Mouse (Mus musculus) frontal cortex, adult (tissue): ENCODE results near the gene Ebf4.

Source experiments
- ATAC-seq: cut with Nextera tagmentation; 2 replicates; pipeline ENCODE4 v1.9.2; 2017; ENCODE audit warnings: mild to moderate bottlenecking, moderate library complexity, mixed read lengths; ENCODE audit not compliant: low TSS enrichment

Gene Ebf4

DNA sequence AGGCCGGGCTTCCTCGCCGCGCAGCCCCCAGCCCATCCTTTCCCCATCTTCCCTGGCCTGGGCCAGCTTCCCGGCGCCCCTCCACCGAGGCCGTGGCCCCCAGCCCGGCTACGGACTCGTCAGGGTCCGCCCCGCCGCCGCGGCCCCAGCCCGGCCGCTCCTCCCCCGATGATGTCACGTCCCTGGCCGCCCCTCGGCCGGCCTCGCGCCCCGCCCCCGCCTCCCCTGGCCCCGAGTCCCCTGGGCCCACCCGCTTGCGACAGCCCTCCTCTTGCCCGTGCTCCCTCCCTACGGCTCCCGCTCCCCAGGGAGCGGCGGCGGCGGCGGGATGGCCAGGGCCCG lies at the start of gene Ebf4:
Gene Ebf4 (plus strand): TSS at position 234 of the 342 bp plus-strand sequence.
- no peak for ATAC-seq

DNA sequence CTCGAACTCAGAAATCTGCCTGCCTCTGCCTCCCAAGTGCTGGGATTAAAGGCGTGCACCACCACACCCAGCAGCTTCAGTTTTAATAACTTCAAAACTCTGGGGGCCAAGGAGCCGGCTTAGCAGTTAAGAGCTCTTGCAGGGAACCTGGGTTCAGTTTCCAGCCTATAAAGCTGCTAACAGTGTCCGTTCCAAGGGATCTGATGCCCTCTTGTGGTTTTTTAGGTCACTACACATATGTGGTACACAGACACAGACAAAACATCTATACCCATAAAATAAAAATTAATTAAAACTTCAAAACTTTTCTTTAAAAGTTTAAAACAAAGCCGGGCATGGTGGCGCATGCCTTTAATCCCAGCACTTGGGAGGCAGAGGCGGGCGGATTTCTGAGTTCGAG lies 48.1 kb upstream of the Ebf4 start:
- ATAC-seq, result peak; percentile 70; the same call in 1 of the 2 replicates

DNA sequence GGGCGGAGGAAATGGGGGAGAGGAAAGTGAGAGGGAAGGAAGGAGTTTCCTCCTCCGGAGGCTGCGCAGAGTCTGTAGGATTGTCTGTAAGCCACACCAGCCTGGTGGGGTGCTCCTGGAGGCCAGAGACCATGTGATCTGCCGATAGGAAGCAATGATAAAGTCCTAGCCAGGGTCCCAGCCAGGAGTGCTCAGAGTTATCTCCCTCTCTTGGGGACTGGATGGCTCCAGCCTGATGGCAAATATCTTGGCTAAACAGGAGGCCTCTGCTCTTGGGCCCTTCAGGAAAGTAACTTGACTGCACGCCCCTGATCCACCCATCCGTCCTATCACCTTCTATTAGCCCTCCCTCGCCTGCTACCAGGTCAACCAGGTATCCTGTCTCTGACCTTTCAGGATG lies 46.7 kb upstream of the Ebf4 start:
- ATAC-seq, result no peak

DNA sequence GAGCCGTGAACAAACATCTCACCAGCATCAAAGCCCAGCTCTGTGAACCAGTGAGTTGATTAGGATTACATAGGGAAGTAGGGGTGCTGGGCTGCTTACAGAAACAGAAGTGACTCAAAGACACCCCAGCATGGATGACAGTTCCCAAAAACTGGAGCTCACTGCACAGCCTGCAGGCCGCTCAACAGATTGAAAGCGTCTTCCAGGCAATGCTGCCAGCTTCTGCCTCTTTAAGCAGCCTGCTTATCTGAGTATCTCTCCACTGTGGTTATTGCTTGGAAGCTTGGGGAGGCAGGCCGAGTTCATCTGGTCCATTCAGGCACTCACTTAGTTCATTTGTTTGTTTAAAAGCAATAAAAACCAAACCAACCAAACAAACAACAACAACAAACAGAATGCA lies 38.2 kb upstream of the Ebf4 start:
- ATAC-seq, result peak; percentile 62

DNA sequence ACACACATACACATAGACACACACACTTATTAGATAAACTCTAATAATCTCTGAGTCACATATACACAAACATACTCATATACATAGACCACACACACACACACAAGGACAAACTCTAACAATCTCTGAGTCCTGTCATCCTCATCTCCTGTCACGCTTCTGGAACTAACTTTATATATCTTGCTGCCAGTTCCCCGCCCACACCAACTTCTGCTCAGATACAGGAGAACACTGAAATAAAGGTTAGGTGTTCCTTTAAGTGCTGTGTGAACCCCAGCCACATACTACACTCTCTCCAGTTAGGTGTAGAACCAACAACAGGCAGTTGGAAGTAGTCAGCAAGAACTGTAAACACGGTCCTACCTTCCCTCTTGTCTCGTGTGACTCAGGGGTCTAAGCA lies 34.1 kb upstream of the Ebf4 start:
- ATAC-seq, result no peak

DNA sequence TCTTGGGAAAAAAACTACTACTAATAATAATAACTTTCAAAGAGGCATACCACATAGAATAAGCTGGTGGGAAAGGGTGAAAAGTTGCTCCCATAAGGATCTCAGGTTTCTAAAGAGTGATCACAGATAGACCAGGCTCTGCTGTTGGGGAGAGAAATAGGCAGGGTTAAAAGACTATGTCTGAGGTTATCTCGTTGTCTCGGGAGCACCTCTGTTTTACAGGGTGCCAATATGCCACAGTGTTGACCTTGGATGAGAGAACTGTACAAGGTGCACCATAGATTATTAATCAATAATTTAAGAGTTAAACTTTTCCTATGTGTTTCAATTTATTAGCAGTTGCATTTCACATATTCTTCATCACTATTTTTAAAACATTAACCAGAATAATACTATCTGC lies 33.1 kb upstream of the Ebf4 start:
- no peak for ATAC-seq

DNA sequence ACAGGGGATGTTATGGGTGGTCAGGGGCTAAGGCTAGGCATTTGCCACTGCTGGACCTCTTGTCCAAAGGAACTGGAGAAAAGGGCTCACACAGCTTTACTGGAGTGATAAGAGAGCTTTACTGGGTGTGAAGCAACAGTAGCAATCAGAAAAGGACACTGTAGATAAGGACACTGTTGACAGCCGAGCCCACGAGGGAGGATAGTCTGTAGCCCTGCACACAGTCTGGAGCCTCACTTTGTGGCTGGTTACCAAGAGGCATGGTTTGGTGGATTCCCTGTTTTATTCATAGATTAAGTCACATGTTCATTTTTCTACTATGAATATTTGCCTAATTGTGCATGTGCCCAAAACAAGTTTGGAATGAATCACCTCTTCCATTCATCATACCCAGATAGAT lies 32.6 kb upstream of the Ebf4 start:
- ATAC-seq, result no peak

DNA sequence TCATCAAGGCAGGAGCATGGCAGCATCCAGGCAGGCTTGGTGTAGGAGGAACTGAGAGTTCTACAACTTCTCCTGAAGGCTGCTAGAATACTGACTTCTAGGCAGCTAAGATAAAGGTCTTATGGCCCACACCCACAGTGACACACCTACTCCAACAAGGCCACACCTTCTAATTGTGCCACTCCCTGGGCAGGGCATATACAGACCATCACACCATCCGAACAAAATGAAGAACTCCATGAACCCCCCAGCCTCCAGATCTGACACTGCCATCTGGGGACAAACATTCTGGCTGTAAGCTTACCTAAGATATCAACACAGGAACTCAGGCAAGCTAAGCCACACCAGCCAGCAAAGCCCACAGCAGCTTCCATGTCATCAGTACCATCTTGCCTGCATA lies 29.4 kb upstream of the Ebf4 start:
- no peak for ATAC-seq

DNA sequence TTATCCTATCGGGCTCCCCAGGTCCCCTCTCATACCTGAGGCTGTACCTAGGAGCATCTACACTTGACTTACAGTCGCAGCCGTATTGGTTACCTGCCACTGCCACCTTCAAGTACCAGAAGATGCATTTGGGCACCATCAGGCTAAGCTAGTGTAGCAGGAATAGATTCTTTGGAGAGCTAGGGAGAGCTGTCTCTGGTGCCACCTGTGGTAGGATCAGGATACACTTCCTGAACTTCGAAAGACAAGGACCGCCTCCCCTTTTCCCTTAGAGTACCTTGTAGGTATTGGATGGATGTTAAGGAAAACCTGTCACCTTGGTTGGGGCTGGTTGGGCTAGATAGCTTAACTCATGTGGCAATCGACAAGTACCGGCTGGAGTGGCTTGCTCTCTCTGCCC lies 26.9 kb upstream of the Ebf4 start:
- ATAC-seq, result no peak

DNA sequence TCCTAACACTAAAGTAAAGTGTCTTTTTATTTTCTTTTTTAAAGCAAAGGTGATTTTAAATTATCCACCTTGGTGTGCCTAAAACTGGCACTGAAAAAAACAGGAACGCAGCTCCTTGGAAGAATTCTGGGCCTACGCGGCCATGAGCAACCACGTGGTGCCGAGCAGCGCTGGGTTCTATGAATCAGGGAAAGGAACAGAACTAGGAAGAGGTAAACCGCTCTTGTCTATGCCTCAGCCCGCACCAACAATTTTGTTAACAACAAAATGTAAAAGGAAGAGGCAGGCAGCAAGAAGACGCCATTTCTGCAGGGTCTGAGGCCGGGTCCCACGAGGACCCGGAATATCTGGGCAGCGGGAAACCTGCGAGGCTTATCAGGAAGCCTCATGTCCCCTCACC lies 21.2 kb upstream of the Ebf4 start:
- peak; percentile 32 for ATAC-seq

DNA sequence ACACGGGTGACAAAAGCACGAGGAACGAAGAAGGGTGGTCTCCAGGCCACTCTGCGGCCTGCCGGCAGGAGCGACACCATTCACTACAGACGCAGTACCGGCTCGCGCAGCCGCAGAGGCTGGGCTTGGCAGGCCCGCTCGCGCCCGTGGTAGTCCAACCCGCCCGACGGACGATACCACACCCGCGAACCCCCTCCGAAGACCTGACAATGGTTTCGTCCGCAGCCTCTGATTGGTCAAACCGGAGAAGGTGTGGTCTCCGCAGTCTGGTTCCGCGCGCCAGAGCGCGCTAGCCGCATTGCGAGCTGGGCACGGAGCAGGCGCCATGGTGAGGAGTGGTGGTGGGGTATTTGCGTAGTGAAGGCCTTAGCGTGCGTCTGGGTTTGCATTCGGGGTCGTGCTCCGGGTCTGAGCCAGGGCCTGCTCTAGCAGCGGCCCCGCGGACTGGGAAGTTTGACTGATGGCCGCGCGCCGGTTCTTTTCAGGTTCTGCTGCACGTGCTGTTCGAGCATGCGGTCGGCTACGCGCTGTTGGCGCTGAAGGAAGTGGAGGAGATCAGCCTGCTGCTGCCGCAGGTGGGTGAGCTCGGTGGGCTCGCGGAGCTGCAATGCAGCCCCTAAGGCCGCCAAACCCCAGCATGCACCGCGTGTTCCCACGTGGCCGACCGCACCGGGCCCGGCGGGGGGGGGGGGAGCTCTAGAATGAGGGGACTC lies 20.7 kb upstream of the Ebf4 start, which contains the start of gene Nop56:
Gene Nop56 (plus strand): TSS at position 282 of the 713 bp plus-strand sequence.
- peak; percentile 95 for ATAC-seq

DNA sequence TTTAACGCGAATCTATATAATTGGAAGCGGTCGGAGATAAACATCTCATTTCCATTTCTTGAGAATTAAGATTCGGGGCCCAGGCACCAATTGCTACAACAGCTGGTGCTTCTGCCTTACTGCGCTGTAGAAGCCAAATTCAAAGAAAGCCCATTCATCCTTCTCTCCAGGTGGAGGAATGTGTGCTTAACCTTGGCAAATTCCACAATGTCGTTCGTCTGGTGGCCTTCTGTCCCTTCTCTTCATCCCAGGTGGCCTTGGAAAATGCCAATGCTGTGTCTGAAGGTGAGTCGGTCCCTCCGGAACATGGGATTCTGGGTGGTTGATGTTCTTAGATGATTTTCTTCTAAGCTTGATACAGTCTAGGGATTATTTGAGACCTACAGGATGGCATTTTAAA lies 20.1 kb upstream of the Ebf4 start:
- ATAC-seq, result no peak; the same call in 1 of the 2 replicates

DNA sequence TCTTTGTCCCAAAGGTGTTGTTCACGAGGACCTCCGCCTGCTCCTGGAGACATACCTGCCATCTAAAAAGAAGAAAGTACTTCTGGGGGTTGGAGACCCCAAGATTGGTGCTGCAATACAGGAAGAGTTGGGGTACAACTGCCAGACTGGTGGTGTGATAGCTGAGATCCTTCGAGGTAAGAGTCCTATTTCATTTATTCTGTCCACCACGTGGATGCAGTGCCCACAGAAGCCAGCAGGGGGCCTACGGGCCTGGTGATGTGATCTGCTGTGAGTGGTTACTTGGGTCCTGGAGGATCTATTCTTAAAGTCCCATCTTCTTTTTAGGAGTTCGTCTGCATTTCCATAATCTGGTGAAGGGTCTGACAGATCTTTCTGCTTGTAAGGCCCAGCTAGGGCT lies 19.3 kb upstream of the Ebf4 start:
- ATAC-seq, result no peak

DNA sequence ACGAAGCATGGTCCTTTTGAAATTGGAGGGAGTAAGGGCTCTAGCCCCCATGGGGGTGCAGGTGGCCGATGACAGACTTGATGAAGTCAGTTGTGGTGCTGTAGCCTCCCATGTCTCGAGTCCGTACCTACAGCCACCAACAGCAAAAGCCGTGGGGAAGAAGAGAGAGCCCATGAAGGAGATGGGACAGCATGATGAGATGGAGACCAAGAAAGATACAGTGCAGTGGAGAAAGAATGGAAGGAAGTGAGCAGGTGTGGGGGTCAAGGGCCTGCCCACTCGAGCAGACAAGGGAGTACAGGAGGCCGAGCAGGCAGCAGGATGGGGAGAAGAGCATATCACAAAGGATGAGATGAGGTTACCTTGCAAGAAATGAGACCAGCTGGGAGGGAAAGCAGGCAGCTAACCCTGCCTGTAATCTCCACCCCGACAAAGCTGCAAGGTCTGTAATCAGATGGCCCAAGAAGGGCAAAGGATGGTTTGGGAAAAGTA lies 15.3 kb upstream of the Ebf4 start:
- ATAC-seq, result no peak

DNA sequence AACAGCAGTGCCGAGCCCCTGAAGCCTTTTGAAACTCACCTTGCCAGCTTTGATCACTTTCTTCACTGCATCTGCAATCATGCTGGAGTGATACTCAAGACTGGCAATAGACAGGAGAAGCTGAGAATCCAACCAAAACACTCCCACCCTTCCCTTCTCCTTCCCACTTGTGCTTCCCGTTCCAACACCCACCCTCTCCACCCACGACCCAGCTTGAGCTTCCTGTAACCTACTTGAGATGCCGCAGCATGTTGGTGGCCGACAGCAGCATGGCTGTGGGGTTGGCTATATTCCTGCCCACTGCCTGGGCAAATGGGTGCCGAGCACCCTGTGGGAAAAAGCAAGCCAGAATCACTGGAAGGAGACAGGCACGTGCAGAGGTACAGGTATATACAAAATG lies 14.7 kb upstream of the Ebf4 start:
- ATAC-seq, result peak; percentile 15; the same call in 1 of the 2 replicates

DNA sequence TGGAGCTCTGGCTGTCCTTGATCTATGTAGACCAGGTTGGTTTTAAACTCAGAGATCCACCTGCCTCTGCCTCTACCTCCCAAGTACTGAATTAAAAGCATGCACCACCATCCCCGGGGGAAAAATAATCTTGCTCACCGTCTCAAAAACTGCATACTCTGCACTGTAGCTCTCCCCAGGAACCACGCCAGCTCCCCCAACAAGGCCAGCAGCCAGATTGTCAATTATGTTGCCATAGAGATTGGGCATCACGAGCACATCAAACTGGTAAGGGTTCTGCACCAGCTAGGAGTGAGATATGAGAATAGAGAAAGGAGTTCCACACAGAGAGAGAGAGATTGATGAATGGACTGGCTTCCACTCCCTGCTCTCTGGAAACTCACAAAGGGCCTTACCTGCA lies 14.2 kb upstream of the Ebf4 start:
- ATAC-seq, result no peak

DNA sequence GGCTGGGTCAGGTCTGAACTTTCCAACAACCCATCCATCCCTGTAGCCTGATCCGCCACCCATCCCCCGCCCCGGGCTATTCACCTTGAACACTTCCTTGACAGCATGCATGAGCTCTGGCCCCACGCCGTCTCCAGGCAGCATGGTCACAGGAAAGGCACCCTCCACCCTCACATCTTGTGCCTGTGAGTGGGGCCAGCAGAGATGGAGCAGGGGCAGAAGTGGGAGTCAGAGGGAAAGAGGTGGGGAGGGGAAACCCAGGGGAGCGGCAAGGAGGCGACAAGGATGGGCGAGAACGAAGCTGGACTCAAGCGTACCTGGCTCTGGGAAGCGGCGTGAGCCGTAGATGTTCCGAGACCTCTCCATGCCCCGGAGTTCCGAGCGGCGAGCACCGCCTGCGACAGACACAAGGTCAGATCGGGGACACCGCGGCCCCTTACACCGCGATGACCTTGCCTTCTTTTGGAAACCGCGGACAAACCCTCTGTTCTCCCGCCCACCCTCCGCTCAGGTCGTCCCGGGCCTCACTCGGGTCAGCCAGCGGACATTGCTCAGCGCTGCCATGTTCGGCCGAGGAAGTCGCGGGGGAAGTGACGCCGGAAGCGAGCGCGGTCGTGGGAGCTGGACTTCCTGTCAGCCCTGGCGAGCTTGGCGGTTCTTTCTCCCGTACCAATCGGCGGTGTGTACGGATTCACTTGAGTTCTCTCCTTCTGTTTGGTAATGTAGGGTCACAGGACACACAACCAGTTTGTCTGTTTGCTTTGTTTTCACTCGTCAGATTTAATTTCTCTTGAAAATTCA lies 10.9 kb upstream of the Ebf4 start, which contains the start of gene Idh3b:
Gene Idh3b (minus strand): TSS at position 694 of the 801 bp plus-strand sequence.
- ATAC-seq, result peak; percentile 91

DNA sequence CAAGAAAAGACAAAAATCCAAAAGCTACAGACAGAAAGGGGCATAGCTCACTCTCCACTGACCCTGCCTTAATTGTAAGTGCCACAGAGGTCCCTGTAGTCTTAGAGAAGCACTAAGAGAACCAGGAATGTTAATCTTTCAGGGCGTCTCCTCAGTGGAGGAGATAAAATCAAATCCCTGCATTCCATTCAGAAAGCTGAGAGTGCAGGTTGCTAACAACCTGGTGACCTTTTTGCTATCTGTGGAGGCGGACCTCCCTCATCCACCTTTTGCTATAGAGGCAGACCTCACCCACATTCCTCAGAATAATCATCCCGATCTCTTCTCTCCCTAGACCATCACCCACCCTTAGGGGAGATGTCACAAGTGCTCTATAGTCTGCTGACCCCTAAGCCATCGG lies 5.9 kb upstream of the Ebf4 start:
- ATAC-seq, result no peak

DNA sequence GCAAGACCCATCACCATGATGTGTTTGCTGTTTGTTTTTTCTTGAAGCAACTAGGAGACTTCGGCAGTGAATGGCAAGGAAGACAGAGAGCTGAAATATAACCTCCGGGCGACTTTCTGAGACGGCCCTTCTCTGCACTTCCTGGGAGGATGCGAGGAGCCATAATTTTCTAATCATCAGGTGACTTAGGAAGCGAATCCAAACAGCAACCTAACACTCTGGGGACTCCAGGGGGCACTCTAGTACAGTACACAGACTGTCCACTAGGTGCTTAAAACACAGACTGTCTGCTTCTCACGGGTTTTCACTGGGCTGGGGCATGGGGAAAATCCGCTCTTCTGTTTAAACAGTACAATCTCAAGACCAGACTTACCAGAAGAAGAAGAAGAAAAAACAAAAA lies 3.5 kb upstream of the Ebf4 start:
- peak; percentile 82 for ATAC-seq

DNA sequence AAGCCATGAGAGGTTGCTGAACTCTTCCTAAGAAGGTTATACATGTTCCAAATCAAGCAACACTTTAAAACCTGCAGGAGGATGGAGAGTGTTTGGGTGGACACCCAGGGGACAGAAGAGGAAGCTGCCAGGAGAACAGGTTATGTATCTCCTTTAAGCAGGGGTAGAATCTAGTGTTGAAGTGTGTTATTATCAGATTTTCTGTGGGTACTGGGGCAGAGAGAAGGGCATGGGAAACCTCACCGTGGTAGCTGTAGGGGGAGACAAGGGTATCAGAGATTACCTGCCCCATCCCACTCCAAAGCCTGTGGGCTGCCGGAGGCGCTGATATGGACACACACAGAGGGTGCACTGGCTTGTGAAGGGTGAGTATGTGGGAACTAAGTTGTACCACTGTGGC lies 2.0 kb upstream of the Ebf4 start:
- ATAC-seq, result no peak

DNA sequence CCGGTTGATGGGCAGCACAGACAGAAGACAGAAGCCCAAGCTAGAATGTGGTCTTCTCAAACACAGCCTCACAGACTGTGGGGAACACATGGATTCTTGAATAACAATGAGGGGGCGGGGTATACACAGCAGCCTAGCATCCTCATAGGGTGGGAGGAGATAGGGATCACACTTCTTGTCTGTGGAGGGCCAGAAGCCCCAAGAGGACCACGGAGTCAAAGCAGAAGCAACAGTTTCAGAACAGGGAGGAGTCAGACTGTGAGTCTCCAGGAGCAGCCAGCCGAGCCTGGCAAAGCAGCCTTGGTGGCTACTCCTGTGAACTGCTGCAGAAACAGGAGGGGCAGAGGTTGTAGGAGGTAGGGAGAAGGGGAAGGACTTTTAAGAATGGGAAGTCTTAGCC lies 1.5 kb upstream of the Ebf4 start:
- 0 out of 2 replicates have a peak, but pooled peaks have one; percentile 8 for ATAC-seq

DNA sequence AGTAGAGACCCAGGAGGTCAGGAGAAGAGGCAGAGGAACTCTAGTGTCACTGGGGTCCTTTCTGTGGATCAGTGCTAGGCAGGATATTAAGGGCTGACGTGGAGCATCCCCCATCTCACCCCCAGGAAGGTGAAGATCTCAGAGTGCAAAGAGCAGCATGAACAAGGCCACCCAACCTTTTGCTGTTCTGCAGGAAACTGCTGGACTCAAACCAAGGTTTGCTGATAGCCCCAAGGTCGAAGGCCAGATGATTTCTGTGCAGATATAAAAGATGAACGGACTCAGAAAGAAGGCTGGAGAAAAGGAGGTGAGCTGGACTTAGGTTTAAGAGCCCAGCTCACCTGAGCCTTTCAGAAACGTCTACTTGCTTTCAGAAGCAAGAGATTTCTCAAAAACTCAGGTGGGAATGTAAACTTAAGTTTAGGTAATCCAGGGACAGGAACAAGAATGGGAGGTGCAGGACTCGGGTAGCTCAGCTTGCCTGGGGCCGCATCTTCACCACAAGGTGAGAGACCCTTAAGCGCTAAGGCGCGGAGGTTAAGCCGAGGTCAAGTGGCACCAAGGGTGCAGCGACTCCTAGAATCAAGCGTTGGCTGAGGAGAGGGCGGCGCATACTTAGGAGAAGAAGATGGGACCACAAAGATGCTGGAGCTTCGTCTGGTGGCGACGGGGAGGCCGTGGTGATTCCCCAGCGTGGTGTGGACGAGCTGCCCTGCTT lies 592 bp upstream of the Ebf4 start:
- ATAC-seq, result no peak
